Mouse (Mus musculus): ENCODE data around the gene Pank4. TPM values are rescaled to one million over a fixed set of nuclear protein-coding genes. Genes with fewer than 3 reads are reported as not detected.

Gene Pank4
- 41.1 and 45.0 TPM in 2 replicates for polyA plus RNA-seq (2015; fragmentation: Nextera tagmentation; extraction: Ambion mirVana)

- H3K4me1 ChIP-seq, result peaks cover 64% of the 10 kb centered on the region
Observed at GRCm38 (mm10) chr4:154963901-154964580, at the start of gene Pank4. TSS of gene Pank4 (plus strand) at chr4:154964123.

GRCm38 (mm10) chr4:154914252-154914651 is 49.7 kb upstream of the Pank4 start:
- Histone ChIP-seq H3K4me1 (no peaks in the 10 kb centered on the region), H3K4me3 (no peak overlapping the region), H3K9me3 (replicated peaks) (no peaks in the 10 kb centered on the region), H3K27ac (no peak overlapping the region), H3K9ac (no peak overlapping the region), H3K27me3 (0 out of 2 replicates have a peak, but pooled peaks cover 2% of the 10 kb centered on the region), H3K36me3 (ENCODE audit: poor library complexity, severe bottlenecking) (no peaks in the 10 kb centered on the region), H3K4me2 (no peak overlapping the region)
- WGBS, result 95% methylated on average over 4 of the region's 4 CpGs
- ATAC-seq, result no peak

More at GRCm38 (mm10) chr4:154963901-154964580, at the start of gene Pank4:
- H3K36me3 ChIP-seq (ENCODE audit: poor library complexity, severe bottlenecking), result peaks cover 21% of the 10 kb centered on the region
- H3K9ac ChIP-seq, result peak within 1 kb of the TSS; percentile 99
- H3K27ac ChIP-seq, result peak within 1 kb of the TSS; percentile 97
- WGBS, result under 1% methylated on average over 61 of the region's 66 CpGs
- peak within 1 kb of the TSS; percentile 91 for H3K4me3 ChIP-seq
- ATAC-seq, result peak; percentile 92
- no peaks in the 10 kb centered on the region for H3K9me3 ChIP-seq (replicated peaks)
- peak within 1 kb of the TSS; percentile 87 for H3K4me2 ChIP-seq
- H3K27me3 ChIP-seq, result peaks cover 6% of the 10 kb centered on the region

DNA sequence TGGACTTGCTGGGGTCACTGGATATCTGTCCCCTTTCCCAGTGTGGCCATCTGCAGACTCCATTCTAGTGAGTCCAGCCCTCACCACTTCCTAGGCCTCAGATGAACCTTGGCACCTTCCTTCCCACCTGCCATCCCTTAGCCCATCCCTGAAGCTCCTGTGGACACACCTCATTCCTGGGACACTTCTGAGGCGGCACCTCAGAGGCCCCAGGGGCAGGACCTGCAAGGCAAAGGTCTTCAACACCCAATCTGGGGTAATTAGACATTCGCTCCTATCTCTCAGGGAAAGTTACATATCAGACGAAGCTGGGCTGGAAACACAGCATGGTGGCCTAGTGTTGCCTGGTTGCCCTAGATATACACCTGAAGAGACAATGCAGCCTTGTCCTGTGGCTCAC is 49.2 kb upstream of the Pank4 start:
- H3K9me3 ChIP-seq (replicated peaks), result no peaks in the 10 kb centered on the region
- H3K4me1 ChIP-seq, result no peaks in the 10 kb centered on the region
- no peak overlapping the region for H3K27ac ChIP-seq
- no peak for ATAC-seq
- H3K27me3 ChIP-seq, result 0 out of 2 replicates have a peak, but pooled peaks cover 2% of the 10 kb centered on the region
- no peak overlapping the region for H3K9ac ChIP-seq
- WGBS, result 83% methylated on average over 3 of the region's 3 CpGs
- H3K4me3 ChIP-seq, result no peak overlapping the region
- H3K4me2 ChIP-seq, result no peak overlapping the region
- no peaks in the 10 kb centered on the region for H3K36me3 ChIP-seq (ENCODE audit: poor library complexity, severe bottlenecking)

GRCm38 (mm10) chr4:154915286-154915685 is 48.6 kb upstream of the Pank4 start:
- no peak overlapping the region for H3K9ac ChIP-seq
- H3K4me3 ChIP-seq, result no peak overlapping the region
- H3K36me3 ChIP-seq (ENCODE audit: poor library complexity, severe bottlenecking), result no peaks in the 10 kb centered on the region
- 87% methylated on average over 10 of the region's 10 CpGs for WGBS
- ATAC-seq, result no peak
- H3K4me1 ChIP-seq, result no peaks in the 10 kb centered on the region
- H3K4me2 ChIP-seq, result no peak overlapping the region
- no peaks in the 10 kb centered on the region for H3K9me3 ChIP-seq (replicated peaks)
- no peak overlapping the region for H3K27ac ChIP-seq
- H3K27me3 ChIP-seq, result 0 out of 2 replicates have a peak, but pooled peaks cover 2% of the 10 kb centered on the region

DNA sequence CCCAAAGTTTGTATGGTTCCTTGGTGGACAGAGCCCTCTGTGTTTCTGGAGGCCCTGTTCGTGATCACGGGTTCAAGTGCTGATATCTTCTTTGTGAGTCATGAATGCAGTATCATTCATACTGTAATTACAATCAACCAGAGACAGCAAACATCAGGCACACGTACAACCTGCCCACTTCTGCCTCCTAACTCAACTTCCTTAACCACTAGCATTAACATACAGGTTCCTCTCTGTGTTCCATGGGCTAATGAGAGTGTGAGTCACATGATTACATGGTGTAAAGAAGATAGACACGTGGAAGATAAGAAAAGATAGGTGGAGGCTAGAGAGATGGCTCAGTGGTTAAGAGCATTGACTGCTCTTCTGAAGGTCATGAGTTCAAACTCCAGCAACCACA is 47.3 kb upstream of the Pank4 start:
- 81% methylated on average over 4 of the region's 4 CpGs for WGBS
- Histone ChIP-seq H3K27me3 (0 out of 2 replicates have a peak, but pooled peaks cover 2% of the 10 kb centered on the region), H3K4me1 (no peaks in the 10 kb centered on the region), H3K27ac (no peak overlapping the region), H3K4me3 (no peak overlapping the region), H3K9me3 (replicated peaks) (no peaks in the 10 kb centered on the region), H3K4me2 (no peak overlapping the region), H3K9ac (no peak overlapping the region), H3K36me3 (ENCODE audit: poor library complexity, severe bottlenecking) (no peaks in the 10 kb centered on the region)
- ATAC-seq, result no peak

DNA sequence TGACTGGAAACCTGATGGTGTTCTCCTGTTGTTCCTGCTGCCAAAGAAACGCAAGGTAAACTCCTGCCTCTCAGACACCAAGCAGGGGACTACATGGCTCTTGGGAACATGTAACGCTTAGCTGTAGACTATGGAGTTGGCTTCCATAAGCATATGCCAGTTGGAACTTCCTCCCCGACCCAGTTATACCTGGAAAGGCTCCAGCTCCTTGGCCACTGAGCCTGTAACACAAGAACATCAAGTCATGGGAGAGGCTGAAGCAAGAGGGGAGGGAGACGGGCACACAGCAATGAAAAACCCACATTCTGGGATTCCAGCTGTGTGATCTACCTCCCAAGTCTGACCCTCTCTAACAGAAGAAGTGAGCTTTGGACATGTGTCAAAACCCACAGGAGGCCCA is 41.6 kb upstream of the Pank4 start:
- WGBS, result 81% methylated on average over 4 of the region's 4 CpGs
- Histone ChIP-seq H3K27ac (no peak overlapping the region), H3K4me2 (no peak overlapping the region), H3K4me1 (no peaks in the 10 kb centered on the region), H3K36me3 (ENCODE audit: poor library complexity, severe bottlenecking) (no peaks in the 10 kb centered on the region), H3K27me3 (peaks cover 4% of the 10 kb centered on the region; the same call in 1 of the 2 replicates), H3K9ac (no peak overlapping the region), H3K4me3 (no peak overlapping the region), H3K9me3 (replicated peaks) (no peaks in the 10 kb centered on the region)
- ATAC-seq, result no peak

DNA sequence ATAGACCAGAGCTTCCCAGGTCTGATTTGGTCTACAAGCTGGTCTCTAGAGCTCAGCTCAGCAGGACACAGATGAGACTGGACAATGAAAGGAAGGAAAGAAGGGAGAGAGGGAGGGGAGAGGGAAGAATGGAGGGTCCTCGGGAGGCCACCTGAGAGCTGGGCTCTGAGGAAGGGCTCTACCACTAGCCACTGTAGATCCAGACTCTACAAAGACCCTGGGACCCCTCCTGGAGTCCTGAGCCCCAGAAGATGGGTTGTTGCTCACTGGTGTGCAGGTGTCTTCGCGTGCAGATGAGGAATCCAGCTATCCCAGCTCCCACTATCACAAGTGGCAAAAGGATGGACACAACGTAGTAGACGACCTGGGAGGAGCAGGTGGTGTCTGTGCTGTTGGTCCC is 41.0 kb upstream of the Pank4 start:
- Histone ChIP-seq H3K27ac (no peak overlapping the region), H3K36me3 (ENCODE audit: poor library complexity, severe bottlenecking) (no peaks in the 10 kb centered on the region), H3K9ac (no peak overlapping the region), H3K4me1 (no peaks in the 10 kb centered on the region), H3K4me2 (no peak overlapping the region), H3K4me3 (no peak overlapping the region), H3K9me3 (replicated peaks) (no peaks in the 10 kb centered on the region), H3K27me3 (peaks cover 4% of the 10 kb centered on the region; the same call in 1 of the 2 replicates)
- ATAC-seq, result no peak
- 83% methylated on average over 5 of the region's 5 CpGs for WGBS

DNA sequence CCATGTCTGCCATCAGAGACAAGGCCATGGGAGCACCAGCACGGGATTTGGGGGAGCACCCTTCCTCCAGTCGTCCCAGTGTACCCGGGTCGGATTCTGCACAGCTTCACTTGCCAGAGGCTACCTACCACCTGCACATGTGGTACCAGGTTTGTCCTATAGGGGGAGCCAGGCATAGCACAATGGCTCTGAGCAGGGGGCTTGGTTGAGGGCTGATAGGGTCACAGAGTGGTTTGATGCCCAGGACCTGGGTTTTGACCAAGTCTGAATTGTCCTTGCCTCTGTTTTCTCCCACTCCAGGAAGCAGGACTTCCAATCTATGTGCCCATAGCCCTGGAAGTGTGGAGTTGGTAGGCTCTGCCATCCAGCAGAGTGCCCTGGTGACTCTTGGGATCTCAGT is 38.5 kb upstream of the Pank4 start:
- no peak overlapping the region for H3K27ac ChIP-seq
- no peak overlapping the region for H3K4me2 ChIP-seq
- H3K4me3 ChIP-seq, result no peak overlapping the region
- no peak overlapping the region for H3K9ac ChIP-seq
- no peaks in the 10 kb centered on the region for H3K9me3 ChIP-seq (replicated peaks)
- H3K4me1 ChIP-seq, result no peaks in the 10 kb centered on the region
- WGBS, result 51% methylated on average over 4 of the region's 4 CpGs
- no peak for ATAC-seq
- H3K27me3 ChIP-seq, result peaks cover 4% of the 10 kb centered on the region; the same call in 1 of the 2 replicates
- no peaks in the 10 kb centered on the region for H3K36me3 ChIP-seq (ENCODE audit: poor library complexity, severe bottlenecking)

DNA sequence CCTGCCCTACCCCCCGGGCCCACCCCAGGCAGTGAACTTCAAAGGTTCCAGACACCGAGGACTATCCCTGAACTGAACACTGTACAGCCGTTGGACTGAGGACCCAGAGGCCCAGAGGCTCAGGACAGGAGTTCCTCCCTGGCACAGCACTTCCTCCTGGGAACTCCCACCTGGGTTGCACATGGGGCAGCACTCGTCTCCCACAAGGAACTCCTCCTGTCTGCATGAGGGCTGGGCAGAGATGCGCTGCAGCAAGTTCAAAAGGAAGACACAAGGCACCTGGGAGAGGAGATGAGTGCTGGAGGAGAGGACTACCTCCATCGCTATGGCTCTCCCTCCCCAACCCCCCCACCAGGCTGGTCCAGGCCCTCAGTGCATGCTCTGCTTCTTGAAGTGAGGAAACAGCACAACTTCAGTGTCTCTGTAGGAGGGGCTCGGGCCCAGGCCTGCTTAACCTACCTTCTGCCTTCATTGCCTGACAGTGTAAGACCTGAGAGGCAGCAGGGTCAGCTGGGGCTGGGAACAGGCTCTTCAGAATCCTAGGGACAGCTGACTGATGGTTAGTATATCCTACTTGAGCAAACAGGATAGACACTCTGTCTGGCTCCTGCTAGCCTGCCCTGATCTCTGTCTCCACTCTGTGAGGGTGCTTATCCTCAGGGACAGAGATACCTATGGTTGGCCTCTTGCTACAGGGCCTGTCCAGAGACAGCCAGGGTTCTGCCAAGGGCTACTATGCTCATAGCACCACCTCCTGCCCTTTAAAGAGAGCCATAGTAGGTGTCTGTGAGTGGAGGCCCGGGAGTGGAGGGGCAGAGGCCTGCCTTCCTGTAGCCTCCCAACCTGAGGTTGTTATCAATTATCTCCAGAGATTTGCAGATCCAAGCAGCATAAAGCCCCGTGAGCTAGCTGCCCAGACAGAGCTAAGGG is 36.7 kb upstream of the Pank4 start:
- no peak overlapping the region for H3K4me2 ChIP-seq
- WGBS, result 70% methylated on average over 9 of the region's 9 CpGs
- no peaks in the 10 kb centered on the region for H3K4me1 ChIP-seq
- no peak overlapping the region for H3K27ac ChIP-seq
- no peaks in the 10 kb centered on the region for H3K9me3 ChIP-seq (replicated peaks)
- no peak overlapping the region for H3K9ac ChIP-seq
- ATAC-seq, result no peak
- peaks cover 4% of the 10 kb centered on the region; the same call in 1 of the 2 replicates for H3K27me3 ChIP-seq
- H3K36me3 ChIP-seq (ENCODE audit: poor library complexity, severe bottlenecking), result no peaks in the 10 kb centered on the region
- no peak overlapping the region for H3K4me3 ChIP-seq

DNA sequence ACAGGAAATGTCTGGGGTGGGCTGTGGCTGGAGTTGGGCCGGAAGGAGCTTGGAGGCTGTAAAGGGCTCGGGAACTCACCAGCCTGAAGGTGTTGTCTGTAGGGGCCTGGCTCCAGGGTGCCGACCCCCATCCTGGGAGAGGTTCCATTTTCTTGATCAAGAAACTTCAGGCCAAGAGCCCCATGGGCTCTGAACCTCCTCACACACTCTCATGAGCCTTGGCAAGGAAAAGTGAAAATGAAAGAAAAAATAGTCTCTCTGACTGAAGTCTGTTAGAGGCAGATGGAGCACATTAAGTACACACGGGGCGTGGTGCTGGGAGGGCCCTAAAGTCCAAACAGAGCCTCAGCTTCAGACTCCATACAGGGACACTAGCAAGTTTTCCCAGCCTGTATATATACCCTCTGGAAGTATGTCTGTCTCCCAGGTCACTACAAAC is 36.0 kb upstream of the Pank4 start:
- H3K27me3 ChIP-seq, result peaks cover 4% of the 10 kb centered on the region; the same call in 1 of the 2 replicates
- H3K36me3 ChIP-seq (ENCODE audit: poor library complexity, severe bottlenecking), result no peaks in the 10 kb centered on the region
- WGBS, result 77% methylated on average over 5 of the region's 5 CpGs
- ATAC-seq, result no peak
- H3K9me3 ChIP-seq (replicated peaks), result no peaks in the 10 kb centered on the region
- H3K4me2 ChIP-seq, result no peak overlapping the region
- no peak overlapping the region for H3K9ac ChIP-seq
- no peaks in the 10 kb centered on the region for H3K4me1 ChIP-seq
- H3K4me3 ChIP-seq, result no peak overlapping the region
- no peak overlapping the region for H3K27ac ChIP-seq

GRCm38 (mm10) chr4:154928395-154929087 is 35.4 kb upstream of the Pank4 start, which contains the start of gene Tnfrsf14:
TSS of gene Tnfrsf14 (minus strand) at chr4:154928563.
- Histone ChIP-seq H3K4me2 (no peak within 1 kb of the TSS), H3K4me1 (no peaks in the 10 kb centered on the region), H3K9ac (no peak within 1 kb of the TSS), H3K27ac (no peak within 1 kb of the TSS), H3K4me3 (no peak within 1 kb of the TSS), H3K9me3 (replicated peaks) (no peaks in the 10 kb centered on the region), H3K36me3 (ENCODE audit: poor library complexity, severe bottlenecking) (no peaks in the 10 kb centered on the region), H3K27me3 (peaks cover 4% of the 10 kb centered on the region; the same call in 1 of the 2 replicates)
- 67% methylated on average over 12 of the region's 12 CpGs for WGBS
- ATAC-seq, result no peak

All from forebrain, embryonic 13.5 days (tissue).